Mouse (Mus musculus): ENCODE measurements at regions not wholly inside any gene's neighbourhood (a gene's known extent, or its start where the extent isn't known, plus 50 kb on each side); places are given as distances from the start of the nearest gene placed in this dataset.

DNA sequence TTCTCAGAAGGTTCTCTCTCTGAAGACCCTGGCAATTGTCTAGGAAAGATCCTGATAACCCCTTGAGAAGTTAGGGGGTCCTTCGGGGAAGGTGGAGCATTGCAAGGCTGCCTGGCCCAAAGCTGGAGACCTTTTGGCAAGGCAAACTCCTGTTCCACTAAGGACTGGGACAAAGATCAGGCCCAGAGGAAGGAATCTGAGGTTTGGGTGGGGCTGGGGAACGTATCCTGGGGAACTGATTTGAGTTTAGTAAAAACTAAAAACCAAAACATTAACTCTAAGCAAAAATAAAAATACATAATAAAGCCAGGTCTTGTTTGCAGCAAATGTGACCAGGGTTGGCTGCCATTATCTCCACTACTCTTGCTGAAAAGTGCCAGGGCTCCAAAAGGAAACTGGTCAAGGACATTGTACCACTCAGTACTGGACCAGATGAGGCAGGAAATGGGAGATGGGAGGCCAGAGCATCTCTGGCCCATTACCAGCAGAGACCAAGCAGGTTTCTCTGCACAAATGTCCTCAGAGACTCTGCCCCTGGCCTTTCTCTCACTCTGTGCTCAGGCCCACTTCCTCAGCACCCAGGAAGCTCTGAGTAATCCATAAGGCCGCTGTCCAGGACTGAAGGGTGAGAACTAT, 321.5 kb downstream of the Cxcl12 start:
- DNase-seq (ENCODE audit: low spot score in 2 of 2), result no peak

DNA sequence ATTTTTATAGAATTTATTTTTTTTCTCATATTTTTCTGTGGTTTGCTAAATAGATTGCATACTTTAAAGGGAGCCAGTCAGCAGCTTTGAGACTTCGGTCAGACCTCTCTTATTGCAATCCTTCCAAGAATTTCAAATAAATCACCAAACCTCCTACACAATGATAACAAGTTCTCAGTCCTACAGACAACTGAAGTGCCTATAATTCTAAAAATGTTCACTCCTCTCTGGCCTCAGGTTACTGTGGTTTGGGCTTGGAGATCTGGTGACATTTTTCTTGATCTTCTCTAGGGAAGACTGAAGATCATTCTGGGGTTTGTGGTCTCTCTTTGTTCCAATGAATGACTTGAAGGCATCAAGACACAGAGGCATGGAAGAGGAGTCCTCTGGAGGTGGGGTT, 326.6 kb downstream of the Cxcl12 start:
- DNase-seq (ENCODE audit: low spot score in 2 of 2), result no peak

GRCm38 (mm10) chr6:117497337-117497736, 329.0 kb downstream of the Cxcl12 start:
- DNase-seq (ENCODE audit: low spot score in 2 of 2), result no peak

DNA sequence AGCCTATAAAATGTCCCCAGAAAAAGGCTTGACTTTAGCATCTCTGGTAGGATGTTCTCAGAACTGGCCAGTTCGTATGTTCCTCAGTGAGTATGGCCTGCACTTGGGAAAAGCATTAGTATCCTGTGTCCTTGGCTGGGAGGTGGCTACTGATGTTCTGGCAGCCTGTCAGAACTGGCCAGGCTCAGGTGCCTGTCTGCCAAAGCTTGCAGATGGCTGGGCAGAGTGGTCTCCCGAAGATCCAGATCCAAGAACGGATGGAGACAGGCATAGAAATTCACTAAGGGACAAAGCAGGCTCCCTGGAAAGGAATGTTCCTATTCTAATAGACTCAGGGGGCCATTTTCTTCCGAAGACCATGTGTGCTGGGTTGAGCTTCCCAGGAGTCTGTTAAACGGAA, 329.6 kb downstream of the Cxcl12 start:
- no peak for DNase-seq (ENCODE audit: low spot score in 2 of 2)

DNA sequence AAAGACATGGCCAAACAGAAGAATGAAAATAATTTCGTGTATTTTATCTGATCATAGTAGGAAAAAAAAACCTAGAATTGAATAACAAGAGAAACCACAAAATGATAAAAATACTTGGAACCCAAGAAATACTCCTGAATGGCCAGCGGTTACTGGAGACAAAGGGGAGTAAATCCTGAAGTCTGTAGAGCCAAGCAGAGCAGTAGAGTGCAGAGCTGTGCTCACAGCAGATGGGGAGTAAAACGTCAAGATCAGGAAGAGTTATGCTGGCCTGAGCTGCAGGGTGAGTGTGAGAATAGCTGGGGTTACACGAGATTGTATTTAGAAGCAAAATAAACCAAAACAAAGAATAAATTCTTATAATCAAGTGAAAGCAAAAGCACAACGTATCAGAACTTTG, 334.0 kb downstream of the Cxcl12 start:
- DNase-seq (ENCODE audit: low spot score in 2 of 2), result no peak

DNA sequence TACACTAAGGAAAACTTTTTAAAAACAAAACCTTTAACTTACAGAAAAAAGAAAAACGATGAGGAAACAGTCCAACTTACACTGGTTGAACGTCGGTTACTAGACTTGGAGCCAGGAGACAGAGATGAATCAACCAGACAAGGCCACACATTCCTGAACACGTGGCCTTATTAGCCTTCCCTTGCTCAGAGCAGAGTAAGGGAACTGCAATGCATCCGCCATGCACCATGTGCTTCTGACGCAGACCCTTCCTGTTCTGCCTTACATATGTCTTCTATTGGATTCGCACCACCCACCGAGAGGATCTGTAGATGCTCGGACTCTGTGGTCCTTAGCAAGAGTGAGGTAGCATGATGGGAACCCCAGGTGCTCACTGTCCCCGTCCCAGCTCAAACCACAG, 336.2 kb upstream of the Zfp637 start:
- DNase-seq (ENCODE audit: low spot score in 2 of 2), result no peak

GRCm38 (mm10) chr6:117505431-117505830, 335.5 kb upstream of the Zfp637 start:
- no peak for DNase-seq (ENCODE audit: low spot score in 2 of 2)

DNA sequence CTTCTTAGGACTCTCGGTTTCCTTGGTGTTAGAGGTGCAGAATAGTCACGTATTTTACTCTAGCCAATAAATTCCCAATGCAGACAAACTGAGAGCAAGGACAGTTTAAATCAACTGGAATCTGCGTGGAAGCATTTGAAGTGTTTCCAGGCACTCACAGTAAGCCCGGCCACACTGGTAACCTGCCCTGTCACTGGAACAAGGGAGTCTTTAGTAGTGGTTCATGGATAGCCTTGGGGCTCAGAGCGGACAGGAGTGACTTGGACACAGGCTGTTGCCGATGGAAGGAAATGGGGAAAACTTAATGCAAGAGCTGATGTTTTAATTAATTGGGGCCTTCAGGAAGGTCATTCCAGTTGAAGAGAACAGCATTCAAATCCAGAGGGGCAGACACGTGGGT, 334.4 kb upstream of the Zfp637 start:
- DNase-seq (ENCODE audit: low spot score in 2 of 2), result no peak

- DNase-seq (ENCODE audit: low spot score in 2 of 2), result no peak
These were observed 332.1 kb upstream of the Zfp637 start for GRCm38 (mm10) chr6:117508860-117509259.

- DNase-seq (ENCODE audit: low spot score in 2 of 2), result no peak
These were observed 331.0 kb upstream of the Zfp637 start for GRCm38 (mm10) chr6:117510026-117510425.

- no peak for DNase-seq (ENCODE audit: low spot score in 2 of 2)
These were observed 326.1 kb upstream of the Zfp637 start for GRCm38 (mm10) chr6:117514831-117515230.

GRCm38 (mm10) chr6:117516906-117517305, 324.1 kb upstream of the Zfp637 start:
- DNase-seq (ENCODE audit: low spot score in 2 of 2), result no peak

- no peak for DNase-seq (ENCODE audit: low spot score in 2 of 2)
These were observed 322.0 kb upstream of the Zfp637 start for GRCm38 (mm10) chr6:117518939-117519338.

GRCm38 (mm10) chr6:117519466-117519865, 321.5 kb upstream of the Zfp637 start:
- no peak for DNase-seq (ENCODE audit: low spot score in 2 of 2)

DNA sequence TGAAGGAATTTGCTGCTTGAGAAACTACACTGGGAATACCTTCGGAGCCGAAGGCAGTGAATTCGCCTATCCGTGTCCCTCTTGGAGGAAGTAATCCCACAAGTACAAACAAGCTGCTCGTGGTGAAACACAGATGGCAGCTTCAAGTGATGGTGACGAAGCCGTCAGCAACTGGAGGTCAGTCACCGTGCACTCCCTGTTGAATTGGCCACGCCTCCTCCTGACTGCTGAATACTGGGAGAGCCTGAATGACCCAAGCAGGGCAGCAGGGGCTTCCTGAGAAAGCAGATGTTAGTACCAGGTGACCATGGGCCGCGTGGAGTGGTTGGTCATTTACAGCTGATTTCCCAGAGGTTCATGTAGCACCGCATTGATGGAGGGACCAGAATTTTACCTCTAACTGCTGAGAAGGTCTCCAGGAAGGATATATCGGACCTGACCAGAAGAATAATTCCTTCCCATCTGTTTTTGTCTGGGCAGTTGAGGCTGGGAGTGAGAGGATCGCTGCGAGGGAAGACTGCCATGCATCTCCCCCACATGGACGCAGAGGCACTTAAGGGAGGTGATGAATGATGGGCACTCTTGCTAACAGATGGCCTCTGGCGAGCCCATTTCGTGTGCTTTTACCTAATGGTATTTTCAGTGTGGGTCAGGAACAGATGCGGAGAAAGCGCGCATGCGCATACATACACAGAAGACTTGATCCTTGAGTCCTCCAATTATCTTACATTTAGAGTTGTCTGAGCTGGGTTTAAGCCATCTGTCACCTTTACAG, 314.6 kb upstream of the Zfp637 start:
- no peak for DNase-seq (ENCODE audit: low spot score in 2 of 2)

- DNase-seq (ENCODE audit: low spot score in 2 of 2), result no peak
These were observed 313.5 kb upstream of the Zfp637 start for GRCm38 (mm10) chr6:117527526-117527925.

DNA sequence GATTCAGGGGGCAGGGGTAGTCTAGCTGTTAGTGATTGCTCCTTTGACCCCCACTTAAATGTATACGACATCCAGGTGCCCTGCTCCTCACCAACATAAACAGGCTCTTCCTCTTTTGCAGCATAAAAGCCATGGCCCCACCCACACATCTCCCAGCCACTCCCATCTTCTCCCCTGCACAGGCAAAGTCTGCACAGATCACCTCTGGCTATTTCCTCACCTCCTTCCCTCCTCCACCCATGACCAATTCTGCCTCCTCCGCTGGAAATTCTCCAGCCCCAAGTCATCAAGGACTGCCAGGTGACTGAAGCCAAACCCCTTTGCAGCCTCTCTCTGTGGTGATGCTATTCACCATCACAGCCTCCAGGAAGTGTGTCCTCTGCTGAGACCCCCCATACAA, 306.8 kb upstream of the Zfp637 start:
- DNase-seq (ENCODE audit: low spot score in 2 of 2), result no peak

GRCm38 (mm10) chr6:117534991-117535390, 306.0 kb upstream of the Zfp637 start:
- no peak for DNase-seq (ENCODE audit: low spot score in 2 of 2)

- no peak for DNase-seq (ENCODE audit: low spot score in 2 of 2)
These were observed 304.9 kb upstream of the Zfp637 start for GRCm38 (mm10) chr6:117536084-117536483.

- DNase-seq (ENCODE audit: low spot score in 2 of 2), result no peak
These were observed 298.5 kb upstream of the Zfp637 start for GRCm38 (mm10) chr6:117542431-117542830.

DNA sequence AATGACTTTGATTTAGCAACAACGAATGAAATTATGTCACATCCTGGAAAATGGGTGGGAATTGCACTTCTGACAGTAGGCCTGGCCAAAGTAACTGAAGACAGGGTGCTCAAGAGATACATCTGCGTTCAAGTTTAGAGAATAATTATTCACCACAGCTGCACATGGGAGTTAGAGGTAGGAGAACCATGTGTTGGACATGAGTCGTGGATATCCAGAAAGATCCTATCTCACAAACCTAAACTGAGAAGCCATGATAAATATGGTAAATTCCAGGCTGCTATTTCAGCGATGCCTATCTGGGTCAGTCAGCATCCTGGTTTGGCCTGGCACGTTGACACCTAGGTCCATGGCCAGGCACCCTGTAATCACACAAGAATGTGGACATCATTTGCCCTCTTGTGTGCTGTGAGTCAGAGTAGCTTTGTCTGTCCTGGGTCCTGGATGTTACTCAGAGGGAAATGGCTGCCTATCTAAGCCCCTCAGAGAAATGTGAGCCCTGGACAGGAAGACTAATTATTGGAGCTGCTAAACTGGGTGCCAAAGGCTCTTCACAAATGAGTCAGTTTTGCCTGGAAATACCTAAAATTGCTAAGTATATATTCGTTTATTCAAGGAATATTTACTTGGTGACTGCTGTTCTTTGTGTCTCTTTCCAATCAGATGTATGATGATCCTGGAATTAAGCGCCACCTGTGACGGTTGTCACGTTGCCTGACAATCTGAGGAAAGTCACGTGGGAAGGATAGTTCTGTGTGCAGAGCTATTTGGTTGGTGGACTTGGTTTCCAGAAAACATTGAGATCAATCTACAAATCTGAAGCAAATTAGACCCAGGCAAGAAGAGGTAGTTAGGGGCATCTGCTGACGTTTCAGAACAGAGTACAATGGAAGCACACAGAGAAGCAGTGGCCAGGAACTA, 296.4 kb upstream of the Zfp637 start:
- no peak for DNase-seq (ENCODE audit: low spot score in 2 of 2)

DNA sequence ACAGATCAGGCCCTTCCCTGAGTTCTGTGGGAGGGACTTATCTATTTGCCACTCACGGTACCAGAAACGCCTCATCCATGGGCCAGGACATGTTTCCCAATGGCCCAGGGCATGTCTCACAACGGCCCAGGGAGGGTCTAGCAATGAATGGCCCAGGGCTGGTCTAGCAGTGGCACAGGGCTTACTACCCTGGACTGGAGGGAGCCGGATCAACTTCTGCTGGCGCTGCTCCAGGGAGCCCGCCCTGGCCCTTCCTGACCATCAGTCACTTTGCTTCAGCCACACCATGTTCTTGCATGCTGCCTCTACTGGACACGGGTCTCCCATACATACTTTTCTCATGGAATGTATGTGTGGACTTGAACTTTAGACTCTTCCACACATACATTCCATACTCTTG, 290.1 kb upstream of the Zfp637 start:
- no peak for DNase-seq (ENCODE audit: low spot score in 2 of 2)

Measured in layer of hippocampus, adult 18-20 months (tissue).